Mouse (Mus musculus): Measurements from ENCODE around the gene Cyp2r1. TPM values are rescaled to one million over a fixed set of nuclear protein-coding genes. Genes with fewer than 3 reads are reported as not detected.
"Not testable (repeated sequence)": the region's sequence is repeated elsewhere in the genome, so short reads cannot be mapped to it uniquely, and the experiment has no call there.

Cyp2r1 gene
- polyA plus RNA-seq (2012) = not detected in 2 replicates

DNA sequence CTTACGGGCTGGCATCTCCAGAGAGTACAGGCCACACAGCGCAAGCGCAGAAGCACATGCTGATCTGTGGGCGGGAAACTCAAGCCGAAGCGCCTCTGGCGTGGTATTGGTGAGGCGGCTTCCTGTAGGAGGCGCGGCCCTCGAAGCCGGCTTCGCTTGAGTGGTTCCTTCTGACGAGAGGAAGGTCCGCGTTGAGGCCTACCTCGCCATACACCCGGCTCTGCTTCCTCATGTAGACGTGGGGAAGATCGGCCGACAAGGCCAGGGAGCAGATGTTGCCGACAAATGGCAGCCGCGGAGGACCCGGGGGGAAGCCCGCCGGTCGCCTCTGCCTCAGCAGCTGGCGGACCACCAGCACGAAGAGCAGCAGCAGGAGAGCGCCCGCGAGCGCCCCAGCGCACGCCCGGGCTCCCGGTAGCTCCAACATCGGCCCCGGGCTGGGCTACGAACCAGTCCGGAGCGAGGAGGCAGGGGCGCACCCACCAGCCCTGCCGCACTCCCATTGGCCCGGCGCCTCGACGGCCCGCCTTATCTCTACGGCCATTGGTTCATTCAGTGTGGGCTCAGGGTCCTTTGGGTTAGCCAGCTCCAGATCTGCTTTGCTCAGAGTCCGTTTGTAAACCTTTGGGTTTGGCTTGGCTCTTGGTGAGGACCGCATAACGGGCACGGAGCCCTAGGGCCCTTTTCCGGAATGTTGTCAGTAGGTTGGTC lies at the start of gene Cyp2r1:
Gene Cyp2r1, minus strand, starts transcription at position 442 of the 711 bp plus-strand sequence.
- no peaks in the 10 kb centered on the region for H3K36me3 ChIP-seq (ENCODE audit: control insufficient read depth)
- peaks cover 2% of the 10 kb centered on the region; the same call in 1 of the 2 replicates for H3K9me3 ChIP-seq (ENCODE audit: control insufficient read depth, low read length)
- H3K4me1 ChIP-seq (ENCODE audit: control insufficient read depth) = peaks cover 9% of the 10 kb centered on the region
- no peak for TF ChIP-seq TAL1 (IDR thresholded peaks at IDR 0.05; ENCODE audit: low read length)
- no peak for TF ChIP-seq GATA1 (IDR thresholded peaks at IDR 0.05; ENCODE audit: low read length)
- peak within 1 kb of the TSS; percentile 55 for H3K4me3 ChIP-seq (replicated peaks)
- peaks cover 10% of the 10 kb centered on the region for H3K27me3 ChIP-seq (ENCODE audit: control insufficient read depth)

DNA sequence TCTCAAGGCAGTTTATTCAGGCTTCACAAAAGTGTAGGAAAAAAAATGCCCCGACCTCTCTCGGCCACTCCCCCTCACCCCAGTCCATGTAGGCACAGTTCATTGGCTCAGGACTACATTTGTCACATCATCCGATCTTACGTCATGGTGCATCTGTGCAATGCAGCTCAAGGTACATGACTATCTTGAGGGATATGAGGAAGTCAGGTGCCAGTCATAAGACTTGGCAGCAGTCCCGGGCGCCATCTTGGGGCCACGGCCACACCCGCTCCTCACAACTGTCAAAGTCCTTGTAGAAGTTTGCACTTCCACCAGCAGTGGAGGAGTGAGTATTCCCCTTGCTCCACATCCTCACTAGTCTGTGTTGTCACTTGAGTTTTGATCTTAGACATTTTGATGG lies 31.6 kb upstream of the Cyp2r1 start:
- not testable (repeated sequence) for H3K36me3 ChIP-seq (ENCODE audit: control insufficient read depth); H3K9me3 ChIP-seq (ENCODE audit: control insufficient read depth, low read length); H3K27me3 ChIP-seq (ENCODE audit: control insufficient read depth); H3K4me1 ChIP-seq (ENCODE audit: control insufficient read depth); H3K4me3 ChIP-seq (replicated peaks)

DNA sequence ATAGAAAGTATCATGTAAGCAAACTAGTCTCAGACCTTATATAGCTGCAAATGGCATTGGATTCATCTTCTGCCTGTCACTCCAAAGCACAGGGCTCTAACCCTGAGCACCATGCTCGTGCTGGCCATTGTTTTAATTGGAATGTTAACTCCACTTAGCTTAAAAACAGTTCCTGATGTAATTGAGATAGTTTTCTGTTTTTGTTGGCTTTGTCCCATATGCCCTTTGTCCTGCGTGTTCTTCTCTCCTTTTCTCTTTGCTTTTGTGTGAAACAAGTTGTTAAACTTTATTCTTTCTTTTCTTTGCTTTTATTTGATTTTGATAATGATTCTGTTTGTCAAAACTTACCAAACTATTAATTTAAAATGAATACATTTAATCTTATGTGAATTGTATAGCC lies 19.7 kb upstream of the Cyp2r1 start:
- Histone ChIP-seq H3K4me1 (ENCODE audit: control insufficient read depth) (no peaks in the 10 kb centered on the region), H3K4me3 (replicated peaks) (no peak overlapping the region), H3K9me3 (ENCODE audit: control insufficient read depth, low read length) (no peaks in the 10 kb centered on the region), H3K27me3 (ENCODE audit: control insufficient read depth) (no peaks in the 10 kb centered on the region), H3K36me3 (ENCODE audit: control insufficient read depth) (no peaks in the 10 kb centered on the region)
- TF ChIP-seq GATA1 (IDR thresholded peaks at IDR 0.05; ENCODE audit: low read length) (no peak), TAL1 (IDR thresholded peaks at IDR 0.05; ENCODE audit: low read length) (no peak)

DNA sequence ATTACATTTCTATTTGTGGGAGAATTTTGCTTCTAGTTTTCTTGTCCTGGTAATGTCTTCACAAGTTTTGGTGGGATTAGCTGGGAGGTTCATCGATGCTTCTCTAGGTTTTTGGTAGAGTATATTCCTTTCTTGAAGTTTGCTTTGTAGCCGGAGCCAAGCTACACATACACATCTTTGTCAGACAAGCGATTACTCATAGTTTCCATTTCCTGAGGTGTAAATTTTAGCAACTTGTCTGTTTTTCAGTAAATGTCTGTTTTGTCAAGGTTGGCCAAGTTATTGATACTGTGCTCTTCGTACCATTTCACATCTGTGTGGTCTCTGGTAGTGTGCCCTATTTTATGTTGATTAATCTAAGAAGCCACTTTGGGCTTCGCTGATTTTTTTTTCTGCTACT lies 18.4 kb upstream of the Cyp2r1 start:
- Histone ChIP-seq H3K9me3 (ENCODE audit: control insufficient read depth, low read length) (no peaks in the 10 kb centered on the region), H3K36me3 (ENCODE audit: control insufficient read depth) (no peaks in the 10 kb centered on the region), H3K27me3 (ENCODE audit: control insufficient read depth) (no peaks in the 10 kb centered on the region), H3K4me1 (ENCODE audit: control insufficient read depth) (no peaks in the 10 kb centered on the region), H3K4me3 (replicated peaks) (no peak overlapping the region)
- no peak for TF ChIP-seq TAL1 (IDR thresholded peaks at IDR 0.05; ENCODE audit: low read length)
- TF ChIP-seq GATA1 (IDR thresholded peaks at IDR 0.05; ENCODE audit: low read length) = no peak

DNA sequence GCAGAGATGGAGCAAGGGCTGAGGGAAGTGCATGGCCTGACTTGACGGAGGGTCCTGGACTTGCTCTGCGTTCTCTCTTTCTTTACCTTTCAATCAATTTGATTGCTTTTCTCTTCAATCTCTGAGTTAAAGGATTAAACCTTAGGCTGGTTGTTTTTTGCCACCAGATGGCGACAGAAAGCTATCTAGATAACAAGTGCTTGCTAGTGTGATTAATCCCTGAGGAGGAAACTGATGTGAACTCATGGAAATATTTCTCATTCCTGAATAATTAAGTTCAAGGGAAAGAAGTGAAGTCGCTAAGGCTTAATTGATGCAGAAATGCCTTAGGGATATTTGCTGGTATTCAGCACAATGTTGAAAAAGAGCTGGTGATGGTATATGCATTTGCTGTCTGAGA lies 17.7 kb upstream of the Cyp2r1 start:
- no peak for TF ChIP-seq TAL1 (IDR thresholded peaks at IDR 0.05; ENCODE audit: low read length)
- no peak for TF ChIP-seq GATA1 (IDR thresholded peaks at IDR 0.05; ENCODE audit: low read length)
- Histone ChIP-seq H3K4me1 (ENCODE audit: control insufficient read depth) (no peaks in the 10 kb centered on the region), H3K27me3 (ENCODE audit: control insufficient read depth) (no peaks in the 10 kb centered on the region), H3K4me3 (replicated peaks) (no peak overlapping the region), H3K9me3 (ENCODE audit: control insufficient read depth, low read length) (no peaks in the 10 kb centered on the region), H3K36me3 (ENCODE audit: control insufficient read depth) (no peaks in the 10 kb centered on the region)

DNA sequence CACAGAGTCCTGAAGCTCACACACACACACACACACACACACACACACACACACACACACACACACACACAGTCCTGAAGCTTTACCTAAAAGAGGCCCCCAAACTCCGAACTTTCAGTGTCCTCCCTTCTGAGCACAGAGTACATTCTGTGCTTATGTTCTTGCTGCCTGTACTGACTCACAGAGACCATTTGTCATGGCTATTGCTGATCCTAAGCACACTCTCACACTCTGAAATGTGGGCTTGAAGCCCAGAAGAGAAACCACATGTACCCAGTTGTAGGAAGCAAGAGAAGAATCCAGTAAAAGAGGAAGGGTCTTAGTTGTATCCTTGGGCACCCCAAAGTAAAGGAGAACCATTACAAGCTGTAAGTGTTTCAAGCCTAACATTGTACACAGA lies 14.9 kb upstream of the Cyp2r1 start:
- no peaks in the 10 kb centered on the region for H3K36me3 ChIP-seq (ENCODE audit: control insufficient read depth)
- H3K9me3 ChIP-seq (ENCODE audit: control insufficient read depth, low read length) = no peaks in the 10 kb centered on the region
- TF ChIP-seq TAL1 (IDR thresholded peaks at IDR 0.05; ENCODE audit: low read length) = no peak
- TF ChIP-seq GATA1 (IDR thresholded peaks at IDR 0.05; ENCODE audit: low read length) = no peak
- H3K4me3 ChIP-seq (replicated peaks) = no peak overlapping the region
- H3K27me3 ChIP-seq (ENCODE audit: control insufficient read depth) = no peaks in the 10 kb centered on the region
- no peaks in the 10 kb centered on the region for H3K4me1 ChIP-seq (ENCODE audit: control insufficient read depth)

DNA sequence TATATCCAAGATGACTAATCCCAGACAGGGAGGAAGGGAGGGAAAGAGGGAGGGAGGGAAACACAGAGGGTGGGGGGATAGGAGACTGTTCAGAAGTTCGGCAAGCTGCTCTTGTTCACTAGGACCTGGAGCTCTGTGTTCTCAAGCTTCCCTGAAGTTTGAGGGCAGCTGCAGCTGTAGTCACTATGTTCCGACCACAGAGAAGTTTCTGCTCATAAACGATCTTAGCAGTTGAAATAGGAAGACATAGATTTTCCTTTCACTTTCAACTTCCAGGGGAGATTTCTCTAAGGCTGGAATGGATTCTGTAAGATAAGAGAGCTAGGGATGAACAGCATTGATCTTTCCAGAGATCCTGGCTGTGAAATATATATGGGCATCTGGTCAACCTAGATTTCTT lies 14.2 kb upstream of the Cyp2r1 start:
- Histone ChIP-seq H3K9me3 (ENCODE audit: control insufficient read depth, low read length) (no peaks in the 10 kb centered on the region), H3K27me3 (ENCODE audit: control insufficient read depth) (no peaks in the 10 kb centered on the region), H3K4me1 (ENCODE audit: control insufficient read depth) (no peaks in the 10 kb centered on the region), H3K36me3 (ENCODE audit: control insufficient read depth) (no peaks in the 10 kb centered on the region), H3K4me3 (replicated peaks) (no peak overlapping the region)
- TF ChIP-seq TAL1 (IDR thresholded peaks at IDR 0.05; ENCODE audit: low read length) (no peak), GATA1 (IDR thresholded peaks at IDR 0.05; ENCODE audit: low read length) (no peak)

DNA sequence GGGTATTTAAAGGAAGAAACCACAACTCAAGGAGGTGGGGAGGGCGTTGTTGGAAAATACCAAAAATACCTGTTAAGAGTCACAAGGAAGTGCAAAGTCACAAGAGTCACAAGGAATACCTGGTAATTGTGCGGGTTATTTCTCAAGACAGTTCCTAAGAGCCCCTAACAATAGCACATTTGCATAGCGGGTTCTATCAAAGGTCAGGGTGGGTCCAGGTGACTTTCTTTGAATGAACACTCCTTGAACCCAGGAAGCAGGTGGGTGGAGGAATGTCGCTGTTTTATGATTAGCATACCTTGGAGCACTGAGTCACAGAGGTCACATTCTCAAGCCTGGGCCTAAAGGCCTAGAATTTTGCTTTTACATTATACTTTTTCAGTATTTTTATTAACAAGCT lies 11.1 kb upstream of the Cyp2r1 start:
- H3K4me1 ChIP-seq (ENCODE audit: control insufficient read depth); H3K9me3 ChIP-seq (ENCODE audit: control insufficient read depth, low read length); H3K36me3 ChIP-seq (ENCODE audit: control insufficient read depth); H3K4me3 ChIP-seq (replicated peaks); H3K27me3 ChIP-seq (ENCODE audit: control insufficient read depth): not testable (repeated sequence)

DNA sequence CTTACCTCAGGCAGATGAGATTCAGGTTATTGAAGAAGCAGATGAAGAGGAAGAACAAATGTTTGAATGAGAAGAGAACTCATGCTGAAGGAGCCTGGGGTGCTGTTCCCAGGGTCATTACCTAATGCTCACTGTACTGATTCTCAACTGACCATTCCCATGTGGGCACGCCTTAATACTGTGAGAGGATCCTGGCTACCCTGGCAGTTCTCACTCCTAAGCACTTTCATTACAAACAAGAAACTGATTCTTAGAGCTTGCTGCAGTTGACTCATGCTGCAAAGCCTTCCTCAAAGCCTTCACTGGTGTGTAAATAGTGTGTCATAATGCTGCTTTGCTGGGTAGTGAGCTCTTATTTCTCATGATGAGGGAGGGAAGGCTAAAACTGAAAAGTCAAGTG lies 26.6 kb downstream of the Cyp2r1 start:
- Histone ChIP-seq H3K36me3 (ENCODE audit: control insufficient read depth) (no peaks in the 10 kb centered on the region), H3K4me3 (replicated peaks) (no peak overlapping the region), H3K9me3 (ENCODE audit: control insufficient read depth, low read length) (no peaks in the 10 kb centered on the region), H3K4me1 (ENCODE audit: control insufficient read depth) (no peaks in the 10 kb centered on the region), H3K27me3 (ENCODE audit: control insufficient read depth) (no peaks in the 10 kb centered on the region)
- no peak for TF ChIP-seq GATA1 (IDR thresholded peaks at IDR 0.05; ENCODE audit: low read length)
- no peak for TF ChIP-seq TAL1 (IDR thresholded peaks at IDR 0.05; ENCODE audit: low read length)

DNA sequence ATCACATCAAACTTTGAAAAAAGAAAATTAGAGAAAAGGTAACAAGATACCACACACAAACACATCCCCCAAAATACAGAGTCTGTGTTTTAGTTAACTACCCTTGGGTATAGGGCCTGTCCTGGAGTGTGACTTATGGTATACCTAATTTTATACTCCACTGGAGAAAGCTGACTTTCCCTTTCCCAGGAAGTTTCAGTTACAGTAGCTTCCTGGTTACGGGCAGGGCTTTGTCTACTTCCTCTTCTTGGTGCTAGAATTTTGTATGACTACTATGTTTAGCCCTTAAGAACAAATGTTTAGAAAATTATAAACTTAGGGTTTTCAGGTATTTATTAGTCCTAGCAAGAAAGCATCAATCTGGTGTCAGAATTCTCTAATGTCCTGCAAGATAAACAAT lies 36.5 kb downstream of the Cyp2r1 start:
- Histone ChIP-seq H3K27me3 (ENCODE audit: control insufficient read depth) (no peaks in the 10 kb centered on the region), H3K9me3 (ENCODE audit: control insufficient read depth, low read length) (no peaks in the 10 kb centered on the region), H3K4me1 (ENCODE audit: control insufficient read depth) (no peaks in the 10 kb centered on the region), H3K36me3 (ENCODE audit: control insufficient read depth) (no peaks in the 10 kb centered on the region), H3K4me3 (replicated peaks) (no peak overlapping the region)
- TF ChIP-seq TAL1 (IDR thresholded peaks at IDR 0.05; ENCODE audit: low read length) = no peak
- TF ChIP-seq GATA1 (IDR thresholded peaks at IDR 0.05; ENCODE audit: low read length) = no peak
